Mouse (Mus musculus) gastrocnemius, adult 2 months (tissue): ENCODE measurements around the gene Ppp1r1b. TPM values are rescaled to one million over a fixed set of nuclear protein-coding genes. Genes with fewer than 3 reads are reported as not detected.

Experiments
- DNase-seq: peaks from one replicate; pipeline ENCODE4 v3.0.0; 2022
- H3K27ac ChIP-seq: fragments of 200-600 bp; 2 replicates; pipeline ENCODE4 v1.8.1; 2022; ENCODE audit warnings: mild to moderate bottlenecking
- H3K4me3 ChIP-seq: fragments of 200-600 bp; 2 replicates; pipeline ENCODE4 v1.8.1; 2022; ENCODE audit warnings: mild to moderate bottlenecking, moderate library complexity
- CTCF ChIP-seq: fragments of 200-600 bp; IDR thresholded peaks from 2 replicates; pipeline ENCODE4 v1.8.1; 2022; ENCODE audit warnings: antibody characterized with exemption, mild to moderate bottlenecking, moderate library complexity
- intact Hi-C: fragments of 180-260 bp; cut with DNase I; formaldehyde crosslinking; loops from one replicate; pipeline ENCODE4 v1.15.1; 2025
- total RNA-seq, 2 experiments: library from RNA; stranded (reverse); gene quantifications; 2 replicates each; pipeline ENCODE4 v1.2.3; 2021

Gene Ppp1r1b
- total RNA-seq, 2 experiments from 2014 or later: not detected

GRCm38 (mm10) chr11:98322159-98322558 lies 26.0 kb upstream of the Ppp1r1b start:
- no peak for TF ChIP-seq CTCF
- DNase-seq: no peak
- intact Hi-C loops: no loop called here
- Histone ChIP-seq H3K4me3 (no peak overlapping the region), H3K27ac (no peak overlapping the region)

DNA sequence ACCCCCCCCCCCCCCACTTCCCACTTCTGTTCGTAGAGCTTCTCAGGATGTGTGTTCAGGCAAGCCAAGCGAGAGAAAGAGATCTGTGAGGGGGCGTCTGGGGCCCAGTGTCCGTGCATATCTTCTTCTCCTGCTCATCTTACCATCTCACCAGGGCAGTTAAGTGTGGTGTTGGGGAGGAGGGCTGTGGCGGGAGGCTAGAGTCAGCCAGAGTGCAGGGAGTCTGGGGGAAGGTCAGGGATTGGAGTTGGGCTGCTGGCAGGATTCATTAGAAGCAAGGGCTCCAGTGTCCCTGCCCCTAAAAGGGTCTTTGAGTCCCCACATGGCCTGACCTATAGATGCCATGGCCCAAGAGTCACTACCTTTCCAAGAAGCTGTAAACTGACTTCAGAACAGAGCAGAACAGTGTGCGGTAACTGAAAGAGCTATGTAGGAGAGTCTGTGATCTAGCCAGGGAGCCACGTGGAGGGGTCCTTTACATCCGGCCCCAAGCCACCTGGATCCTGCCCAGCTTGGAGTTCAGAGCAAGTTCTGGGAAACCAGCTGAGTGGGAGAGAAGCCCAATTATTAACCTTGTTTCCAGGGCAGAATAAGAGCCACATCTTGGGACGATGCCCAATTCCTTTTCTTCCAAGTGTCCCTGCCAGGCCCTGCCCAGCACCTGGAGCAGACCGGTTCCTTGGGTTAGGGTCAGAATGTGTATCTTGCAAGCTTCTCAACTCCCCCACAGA lies 24.9 kb upstream of the Ppp1r1b start:
- intact Hi-C loops: no loop called here
- DNase-seq: no peak
- H3K27ac ChIP-seq: no peak overlapping the region
- H3K4me3 ChIP-seq: no peak overlapping the region
- TF ChIP-seq CTCF: no peak

GRCm38 (mm10) chr11:98323933-98324332 lies 24.3 kb upstream of the Ppp1r1b start:
- no peak overlapping the region for H3K27ac ChIP-seq
- DNase-seq: no peak
- no peak overlapping the region for H3K4me3 ChIP-seq
- no peak for TF ChIP-seq CTCF
- intact Hi-C loops: no loop called here

GRCm38 (mm10) chr11:98325191-98325820 lies 22.9 kb upstream of the Ppp1r1b start:
- DNase-seq: no peak
- no peak for TF ChIP-seq CTCF
- intact Hi-C loops: no loop called here
- Histone ChIP-seq H3K27ac (no peak overlapping the region), H3K4me3 (no peak overlapping the region)

GRCm38 (mm10) chr11:98325821-98326218 lies 22.4 kb upstream of the Ppp1r1b start:
- intact Hi-C loops: no loop called here
- TF ChIP-seq CTCF: no peak
- DNase-seq: no peak
- Histone ChIP-seq H3K4me3 (no peak overlapping the region), H3K27ac (no peak overlapping the region)

- intact Hi-C loops: no loop called here
- no peak for TF ChIP-seq CTCF
- no peak overlapping the region for H3K27ac ChIP-seq
- no peak for DNase-seq
- H3K4me3 ChIP-seq: peak overlapping the region; percentile 50
Observed at GRCm38 (mm10) chr11:98326741-98327135, 21.5 kb upstream of the Ppp1r1b start.

DNA sequence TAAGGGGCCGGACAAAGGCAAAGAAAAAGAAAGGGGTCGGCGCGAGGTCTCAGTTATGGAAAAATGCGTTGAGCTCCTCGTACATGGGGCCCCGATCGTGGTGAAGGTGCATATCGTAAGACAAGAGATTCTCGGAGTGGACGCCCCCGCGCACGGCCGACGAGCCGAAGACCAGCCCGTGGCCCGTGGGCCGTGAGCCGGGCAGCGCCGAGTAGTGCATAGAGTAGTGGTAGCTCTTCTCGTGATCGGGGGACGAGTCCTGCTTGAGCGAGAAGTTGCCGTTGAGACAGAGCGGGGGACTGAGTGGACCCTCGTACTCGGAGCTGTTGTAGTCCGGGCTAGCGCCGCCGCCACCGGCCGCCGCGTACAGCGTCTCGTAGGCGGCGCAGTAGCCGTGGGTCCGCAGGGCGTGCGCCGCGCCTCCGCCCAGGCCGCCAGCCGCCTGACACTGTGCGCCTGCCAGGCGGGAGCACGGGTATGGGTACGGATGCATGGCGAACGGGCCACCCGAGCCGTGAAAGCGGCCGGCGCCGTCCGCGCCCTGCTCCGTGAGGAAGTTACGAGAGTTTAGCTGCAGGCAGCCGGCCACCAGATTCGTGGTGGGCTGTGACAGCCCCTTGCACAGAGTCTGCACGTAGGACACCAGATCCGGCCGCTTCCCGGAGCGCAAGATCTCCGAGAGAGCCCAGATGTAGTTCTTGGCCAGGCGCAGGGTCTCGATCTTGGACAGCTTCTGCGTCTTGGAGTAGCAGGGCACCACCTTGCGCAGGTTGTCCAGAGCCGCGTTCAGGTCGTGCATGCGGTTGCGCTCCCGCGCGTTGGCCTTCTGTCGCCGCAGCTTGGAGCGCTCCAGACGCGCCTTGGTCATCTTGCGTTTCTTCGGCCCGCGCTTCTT lies 20.8 kb upstream of the Ppp1r1b start:
- TF ChIP-seq CTCF: no peak
- no peak for DNase-seq
- no peak overlapping the region for H3K27ac ChIP-seq
- intact Hi-C loops: no loop called here
- peak overlapping the region; percentile 50 for H3K4me3 ChIP-seq

- DNase-seq: no peak
- no peak for TF ChIP-seq CTCF
- intact Hi-C loops: no loop called here
- H3K27ac ChIP-seq: no peak overlapping the region
- H3K4me3 ChIP-seq: peak overlapping the region; percentile 50
Observed at GRCm38 (mm10) chr11:98328031-98328370, 20.2 kb upstream of the Ppp1r1b start.

DNA sequence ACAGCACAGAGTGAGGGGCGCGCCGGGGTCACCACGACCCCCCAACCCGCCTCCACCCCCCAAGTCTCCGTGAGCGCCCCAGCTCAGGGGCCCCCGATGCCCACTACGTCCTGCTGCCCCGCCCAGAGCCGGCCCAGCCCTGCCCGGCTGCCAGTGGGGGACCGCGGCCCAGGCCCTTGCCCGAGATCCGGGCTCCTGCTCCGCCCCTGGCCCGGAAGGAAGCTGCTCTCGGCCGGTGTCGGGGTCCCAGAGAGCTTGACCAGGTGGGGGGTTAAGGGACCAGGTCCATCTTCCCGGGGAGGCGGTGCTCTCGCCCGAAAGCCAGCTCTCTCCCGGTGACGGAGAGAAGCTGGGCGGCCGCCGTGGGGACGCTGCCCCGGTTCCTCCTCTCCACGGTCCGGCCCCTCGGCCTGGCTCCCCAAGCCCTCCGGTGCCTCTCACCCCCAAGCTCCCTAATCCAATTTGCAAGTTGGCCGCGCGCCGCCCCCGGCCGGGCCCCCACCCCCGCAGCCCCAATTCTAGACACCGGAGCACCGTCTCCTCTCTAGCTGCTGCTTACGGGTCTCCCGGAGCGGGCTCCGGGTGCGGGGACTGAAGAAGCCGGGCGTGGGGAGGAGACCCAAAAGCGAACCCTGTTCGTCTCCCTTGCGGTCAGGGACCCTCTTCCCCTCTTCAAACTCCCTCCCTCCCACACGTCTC lies 19.7 kb upstream of the Ppp1r1b start:
- no peak for DNase-seq
- TF ChIP-seq CTCF: no peak
- H3K4me3 ChIP-seq: peak overlapping the region; percentile 50
- intact Hi-C loops: no loop called here
- no peak overlapping the region for H3K27ac ChIP-seq

DNA sequence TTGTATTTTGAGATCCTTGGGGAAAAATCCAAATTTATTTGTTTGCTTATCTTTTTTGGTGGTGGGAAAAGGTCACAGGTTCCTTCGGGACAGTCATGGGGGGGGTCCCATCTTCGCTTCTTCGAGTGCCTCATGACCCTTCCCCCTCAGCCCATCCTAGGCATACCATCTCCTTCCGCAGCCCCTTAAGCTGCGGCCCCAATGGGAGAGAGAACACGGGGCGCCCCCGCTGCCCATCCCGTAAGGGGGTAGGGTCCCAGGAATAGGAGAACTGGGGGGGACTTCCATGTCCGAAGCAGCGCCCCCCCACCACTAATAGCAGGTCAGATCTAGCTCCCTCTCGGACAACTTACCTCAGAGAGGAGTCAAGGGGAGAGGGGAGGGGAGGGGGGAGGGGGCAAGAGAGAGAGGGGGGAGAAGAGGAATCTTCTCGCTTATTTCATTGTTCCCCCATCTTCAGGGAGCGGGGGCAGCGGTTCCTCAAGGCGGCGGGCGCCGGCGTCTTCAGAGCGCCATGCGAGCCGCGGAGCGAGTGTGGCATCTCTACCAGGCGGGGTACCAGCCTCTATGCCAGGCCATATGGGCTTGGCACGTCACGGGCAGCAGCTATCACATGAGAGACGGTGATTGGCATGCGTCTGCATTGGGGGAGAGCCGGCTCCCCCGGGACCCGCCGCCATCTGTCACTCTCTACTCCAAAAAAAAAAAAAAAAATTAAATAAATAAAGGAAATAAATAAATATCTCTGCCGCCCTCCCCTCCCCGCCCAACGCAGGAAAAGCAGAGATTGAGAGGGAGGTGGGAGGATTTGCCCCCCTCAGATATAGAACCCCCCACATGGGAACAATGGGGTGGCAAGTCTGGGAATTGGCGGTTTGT lies 18.9 kb upstream of the Ppp1r1b start, which contains the start of gene Neurod2:
Neurod2 (minus strand) TSS at position 568 of the 879 bp plus-strand sequence.
- DNase-seq: no peak
- no peak within 1 kb of the TSS for H3K27ac ChIP-seq
- intact Hi-C loops: no loop called here
- H3K4me3 ChIP-seq: peak within 1 kb of the TSS; percentile 50
- TF ChIP-seq CTCF: no peak

- intact Hi-C loops: no loop called here
- DNase-seq: no peak
- H3K4me3 ChIP-seq: no peak overlapping the region
- TF ChIP-seq CTCF: no peak
- H3K27ac ChIP-seq: no peak overlapping the region
Observed at GRCm38 (mm10) chr11:98329960-98330744, 18.1 kb upstream of the Ppp1r1b start.
